Mouse (Mus musculus) liver, embryonic 16.5 days (tissue): ENCODE measurements around the gene Sarnp. TPM values are rescaled to one million over a fixed set of nuclear protein-coding genes. Genes with fewer than 3 reads are reported as not detected.
"Not testable (repeated sequence)": the region's sequence is repeated elsewhere in the genome, so short reads cannot be mapped to it uniquely, and the experiment has no call there.

Experiments
- ATAC-seq: fragments of 200-750 bp; cut with Nextera tagmentation; 2 replicates; pipeline ENCODE4 v1.8.0; 2017; ENCODE audit warnings: low read depth, mild to moderate bottlenecking, moderate number of reproducible peaks, moderate library complexity
- H3K27ac ChIP-seq: fragments of 300-500 bp; sonication (generic); 2 replicates; pipeline ENCODE4 v1.5.1; 2014; ENCODE audit warnings: mild to moderate bottlenecking, low read length
- H3K27me3 ChIP-seq: fragments of 300-500 bp; sonication (generic); 2 replicates; pipeline ENCODE4 v1.6.1; 2014; ENCODE audit warnings: low read depth, low read length, mixed read lengths; ENCODE audit not compliant: control insufficient read depth, insufficient read depth
- H3K36me3 ChIP-seq: fragments of 300-500 bp; sonication (generic); 2 replicates; pipeline ENCODE4 v1.6.1; 2014; ENCODE audit warnings: mild to moderate bottlenecking; ENCODE audit not compliant: control insufficient read depth, insufficient read depth
- H3K4me1 ChIP-seq: fragments of 300-500 bp; sonication (generic); 2 replicates; pipeline ENCODE4 v1.6.1; 2014; ENCODE audit warnings: low read depth, low read length, mixed read lengths; ENCODE audit not compliant: control insufficient read depth
- H3K4me2 ChIP-seq: fragments of 300-500 bp; sonication (generic); 2 replicates; pipeline ENCODE4 v1.6.1; 2014; ENCODE audit warnings: low read depth, low read length, mixed read lengths
- H3K4me3 ChIP-seq: fragments of 300-500 bp; sonication (generic); 2 replicates; pipeline ENCODE4 v1.5.1; 2014; ENCODE audit warnings: low read depth, mild to moderate bottlenecking, low read length
- H3K9ac ChIP-seq: fragments of 300-500 bp; sonication (generic); 2 replicates; pipeline ENCODE4 v1.6.1; 2014; ENCODE audit warnings: low read depth, low read length
- H3K9me3 ChIP-seq: fragments of 300-500 bp; sonication (generic); replicated peaks from 2 replicates; pipeline ENCODE4 v1.6.1; 2016; ENCODE audit warnings: low read length; ENCODE audit not compliant: control insufficient read depth
- WGBS: fragments of 180-500 bp; shearing (Covaris S2); extraction: QIAGEN DNeasy Blood & Tissue Kit; methylation state at CpG from one replicate; pipeline ENCODE4 v1.1.7; 2014; ENCODE audit not compliant: insufficient replicate concordance; 5-methylcytosine and 5-hydroxymethylcytosine counted together
- polyA plus RNA-seq: library from polyadenylated mRNA; unstranded; fragments of >200 nt; fragmentation: Nextera tagmentation; extraction: Ambion mirVana; gene quantifications from 2 replicates; pipeline ENCODE4 v1.2.1, GENCODE M21; 2015

Gene Sarnp
- polyA plus RNA-seq, 1 experiment from 2014 or later = 84.4 TPM

- Histone ChIP-seq H3K4me2 (peak overlapping the region; percentile 69), H3K9ac (peak overlapping the region; percentile 64), H3K4me1 (peaks cover 36% of the 10 kb centered on the region), H3K4me3 (peak overlapping the region; percentile 65), H3K27ac (peak overlapping the region; percentile 71), H3K36me3 (no peaks in the 10 kb centered on the region; the same call in 1 of the 2 replicates), H3K9me3 (no peaks in the 10 kb centered on the region), H3K27me3 (no peaks in the 10 kb centered on the region; the same call in none of the 2 replicates)
- ATAC-seq = peak; percentile 96
- under 1% methylated on average over 63 of the region's 70 CpGs for WGBS
Observed at GRCm38 (mm10) chr10:128805092-128806000, 11.8 kb upstream of the Sarnp start.

- Histone ChIP-seq H3K27me3 (no peaks in the 10 kb centered on the region; the same call in none of the 2 replicates), H3K27ac (no peak overlapping the region; the same call in 1 of the 2 replicates), H3K4me2 (peak overlapping the region; percentile 69), H3K36me3 (no peaks in the 10 kb centered on the region; the same call in 1 of the 2 replicates), H3K9ac (peak overlapping the region; percentile 64), H3K4me1 (peaks cover 36% of the 10 kb centered on the region), H3K4me3 (peak overlapping the region; percentile 65), H3K9me3 (no peaks in the 10 kb centered on the region)
- no peak for ATAC-seq
- 52% methylated on average over 6 of the region's 6 CpGs for WGBS
Observed at GRCm38 (mm10) chr10:128806086-128806485, 11.0 kb upstream of the Sarnp start.

DNA sequence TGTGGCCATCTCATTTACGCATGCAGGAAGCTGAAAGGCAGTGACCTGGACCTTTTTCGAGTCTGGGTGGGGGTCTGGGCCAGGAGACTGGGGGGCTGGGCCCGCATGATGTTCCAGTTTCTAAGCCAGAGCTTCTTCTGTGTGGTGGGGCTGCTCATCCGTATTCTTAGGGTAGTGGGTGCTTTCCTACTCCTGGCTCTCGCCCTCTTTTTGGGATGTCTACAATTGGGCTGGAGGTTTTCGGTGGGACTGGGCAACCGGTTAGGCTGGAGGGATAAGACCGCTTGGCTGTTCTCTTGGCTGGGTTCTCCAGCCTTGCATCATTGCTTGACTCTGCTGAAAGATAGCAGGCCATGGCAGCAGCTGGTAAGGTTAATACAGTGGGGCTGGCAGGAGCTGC is 10.1 kb upstream of the Sarnp start:
- no peaks in the 10 kb centered on the region; the same call in 1 of the 2 replicates for H3K36me3 ChIP-seq
- no peak overlapping the region for H3K27ac ChIP-seq
- peak overlapping the region; percentile 37; the same call in 1 of the 2 replicates for H3K9ac ChIP-seq
- H3K4me2 ChIP-seq = peak overlapping the region; percentile 69
- H3K27me3 ChIP-seq = no peaks in the 10 kb centered on the region; the same call in none of the 2 replicates
- 79% methylated on average over 8 of the region's 8 CpGs for WGBS
- H3K4me1 ChIP-seq = peaks cover 36% of the 10 kb centered on the region
- ATAC-seq = no peak
- H3K9me3 ChIP-seq = no peaks in the 10 kb centered on the region
- H3K4me3 ChIP-seq = peak overlapping the region; percentile 65

DNA sequence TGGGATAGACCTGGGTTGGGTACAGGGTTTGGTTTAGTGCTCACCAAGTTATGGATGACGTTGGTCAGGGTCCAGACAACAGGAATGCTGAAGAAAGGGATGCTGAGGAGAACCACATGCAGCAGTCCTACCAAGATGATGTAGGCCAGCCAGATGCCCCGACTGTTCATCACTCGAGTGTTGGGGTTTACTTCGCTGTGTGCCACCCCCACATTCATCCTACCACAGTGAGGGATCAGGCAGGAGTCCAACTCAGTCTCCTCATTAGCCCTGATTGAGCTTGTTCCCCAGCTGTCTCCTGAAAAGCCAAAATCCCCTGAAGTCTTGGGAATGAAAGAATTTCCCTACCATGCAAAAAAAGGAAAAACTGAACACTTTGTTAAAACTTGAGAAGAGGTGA is 3.1 kb downstream of the Sarnp start:
- no peak for ATAC-seq
- no peaks in the 10 kb centered on the region for H3K9me3 ChIP-seq
- 80% methylated on average over 4 of the region's 4 CpGs for WGBS
- H3K4me2 ChIP-seq = peak overlapping the region; percentile 86
- peaks cover 28% of the 10 kb centered on the region for H3K36me3 ChIP-seq
- H3K9ac ChIP-seq = no peak overlapping the region
- no peak overlapping the region for H3K27ac ChIP-seq
- no peaks in the 10 kb centered on the region for H3K27me3 ChIP-seq
- H3K4me3 ChIP-seq = peak overlapping the region; percentile 91; the same call in 1 of the 2 replicates
- H3K4me1 ChIP-seq = peaks cover 18% of the 10 kb centered on the region

GRCm38 (mm10) chr10:128821358-128822056 is 4.4 kb downstream of the Sarnp start, which contains the start of gene Ormdl2:
Gene Ormdl2 (minus strand): TSS chr10:128821645.
- Histone ChIP-seq H3K9ac (peak within 1 kb of the TSS; percentile 82), H3K27me3 (no peaks in the 10 kb centered on the region)

DNA sequence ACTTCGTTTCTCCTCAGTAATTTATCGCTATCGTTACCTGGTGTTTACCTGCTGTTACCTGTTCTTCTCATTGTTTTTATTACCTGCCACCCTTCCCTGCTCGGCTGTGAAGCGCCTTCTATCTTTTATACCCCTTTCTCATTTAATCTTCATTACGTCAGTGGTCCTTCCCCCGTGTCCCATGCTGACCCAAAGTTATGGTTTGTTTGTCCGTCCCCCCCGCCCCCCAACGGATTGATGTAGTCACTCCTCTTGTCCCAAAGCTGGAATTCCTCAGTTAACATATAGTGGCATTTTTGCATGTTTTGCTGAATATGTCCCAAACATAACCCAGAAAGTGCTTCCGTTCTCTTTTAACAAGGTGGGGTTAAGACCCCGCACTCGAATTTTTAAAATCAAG is 5.0 kb downstream of the Sarnp start:
- peak overlapping the region; percentile 82 for H3K9ac ChIP-seq
- WGBS = 2% methylated on average over 13 of the region's 13 CpGs
- no peaks in the 10 kb centered on the region for H3K9me3 ChIP-seq
- H3K4me3 ChIP-seq = peak overlapping the region; percentile 91
- no peak for ATAC-seq
- no peaks in the 10 kb centered on the region for H3K27me3 ChIP-seq
- peaks cover 18% of the 10 kb centered on the region for H3K4me1 ChIP-seq
- peak overlapping the region; percentile 84 for H3K4me2 ChIP-seq
- H3K27ac ChIP-seq = peak overlapping the region; percentile 76
- peaks cover 14% of the 10 kb centered on the region for H3K36me3 ChIP-seq

More at GRCm38 (mm10) chr10:128821358-128822056, 4.4 kb downstream of the Sarnp start, which contains the start of gene Ormdl2:
- Histone ChIP-seq H3K4me3 (peak within 1 kb of the TSS; percentile 91), H3K9me3 (no peaks in the 10 kb centered on the region), H3K4me2 (peak within 1 kb of the TSS; percentile 86), H3K27ac (peak within 1 kb of the TSS; percentile 76), H3K36me3 (peaks cover 20% of the 10 kb centered on the region), H3K4me1 (peaks cover 18% of the 10 kb centered on the region)
- peak; percentile 98 for ATAC-seq
- under 1% methylated on average over 46 of the region's 46 CpGs for WGBS

DNA sequence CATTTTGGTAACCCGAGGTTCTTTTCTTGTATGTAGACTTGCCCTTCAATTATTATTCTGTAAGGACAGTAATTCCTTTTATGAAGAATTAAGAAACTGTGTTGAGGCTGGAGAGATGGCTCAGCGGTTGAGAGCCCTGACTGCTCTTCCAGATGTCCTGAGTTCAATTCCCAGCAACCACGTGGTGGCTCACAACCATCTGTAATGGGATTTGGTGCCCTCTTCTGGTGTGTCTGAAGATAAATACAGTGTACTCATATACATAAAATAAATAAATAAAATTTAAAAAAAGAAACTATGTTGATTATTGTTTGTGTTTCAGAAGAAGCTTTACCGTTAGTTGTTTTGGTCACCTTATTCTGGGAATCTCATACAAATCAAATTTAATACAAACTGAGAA is 6.0 kb downstream of the Sarnp start:
- peak overlapping the region; percentile 84 for H3K4me2 ChIP-seq
- not testable (repeated sequence) for ATAC-seq, H3K9me3 ChIP-seq, H3K36me3 ChIP-seq, H3K27me3 ChIP-seq, H3K27ac ChIP-seq
- peak overlapping the region; percentile 91 for H3K4me3 ChIP-seq
- WGBS = 72% methylated on average over 4 of the region's 4 CpGs
- peak overlapping the region; percentile 82 for H3K9ac ChIP-seq
- H3K4me1 ChIP-seq = peaks cover 18% of the 10 kb centered on the region

- peaks cover 5% of the 10 kb centered on the region for H3K36me3 ChIP-seq
- H3K4me3 ChIP-seq = no peak overlapping the region
- no peak overlapping the region for H3K9ac ChIP-seq
- no peaks in the 10 kb centered on the region for H3K9me3 ChIP-seq
- 87% methylated on average over 9 of the region's 9 CpGs for WGBS
- no peak overlapping the region for H3K4me2 ChIP-seq
- ATAC-seq = no peak
- no peak overlapping the region for H3K27ac ChIP-seq
- H3K27me3 ChIP-seq = no peaks in the 10 kb centered on the region
- peaks cover 18% of the 10 kb centered on the region for H3K4me1 ChIP-seq
Observed at GRCm38 (mm10) chr10:128823821-128824220, 6.7 kb downstream of the Sarnp start.
